Mouse (Mus musculus) cerebellum, adult 11-12 months (tissue): ENCODE data around the gene Wnt10b.
A peak's percentile ranks its signal among the peaks of the same experiment; 100 is the strongest.
"Not testable (repeated sequence)": the region's sequence is repeated elsewhere in the genome, so short reads cannot be mapped to it uniquely, and the experiment has no call there.

Experiments used
- DNase-seq: peaks from one replicate; pipeline ENCODE4 v3.0.0; 2022

Wnt10b gene

GRCm38 (mm10) chr15:98771813-98772425 lies 6.0 kb downstream of the Wnt10b start:
- DNase-seq, result no peak

- DNase-seq, result no peak
Observed at GRCm38 (mm10) chr15:98768259-98768658, 9.7 kb downstream of the Wnt10b start.

- no peak for DNase-seq
Observed at GRCm38 (mm10) chr15:98765929-98766328, 12.0 kb downstream of the Wnt10b start.

DNA sequence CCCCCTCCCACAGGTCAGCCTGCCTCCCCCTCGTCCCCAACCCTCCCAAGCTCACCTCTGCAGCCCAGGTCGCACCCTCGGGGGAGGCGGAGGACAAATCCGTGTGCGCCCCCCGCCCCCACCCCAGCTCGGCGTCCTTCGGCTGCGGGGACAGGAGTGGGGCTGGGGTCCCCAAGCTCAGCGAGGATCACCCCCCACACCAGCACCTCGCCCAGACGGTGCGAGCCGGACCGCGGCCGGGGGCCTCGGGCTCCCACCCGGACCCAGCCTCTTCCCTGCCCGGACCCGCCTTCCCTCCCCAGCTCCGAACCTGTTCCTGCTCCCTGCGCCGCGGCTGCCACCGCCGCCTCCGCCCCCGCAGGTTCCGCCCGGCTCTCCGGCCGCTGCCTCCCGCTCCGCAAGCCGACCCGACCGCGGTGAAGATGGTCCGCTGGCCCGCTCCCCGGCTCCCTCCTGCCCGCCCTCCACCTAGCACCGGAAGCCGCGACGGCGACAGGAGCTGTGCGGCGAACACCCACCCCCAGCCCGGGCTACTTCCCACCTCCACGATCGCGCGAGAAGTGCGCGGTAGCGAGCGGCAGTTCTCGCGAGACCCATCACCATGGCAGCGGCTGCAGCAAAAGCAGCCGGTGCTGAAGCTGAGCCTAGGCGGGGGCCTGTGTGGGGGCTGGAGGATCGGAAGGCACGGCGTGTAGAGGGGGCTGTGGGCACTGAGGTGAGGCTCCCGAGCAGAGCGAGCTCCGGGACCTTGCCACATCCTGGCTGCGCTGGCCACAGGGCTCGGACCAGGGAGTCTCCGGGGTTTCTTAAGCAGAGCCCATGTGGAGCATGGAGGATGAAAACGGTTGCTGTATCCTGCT lies 15.1 kb downstream of the Wnt10b start, which contains the start of gene Arf3:
Gene Arf3, minus strand, starts transcription at position 545 of the 860 bp plus-strand sequence.
- DNase-seq, result peak; percentile 92

- DNase-seq, result peak; percentile 81
Observed at GRCm38 (mm10) chr15:98762201-98762621, 15.7 kb downstream of the Wnt10b start.

- no peak for DNase-seq
Observed at GRCm38 (mm10) chr15:98754125-98754524, 23.8 kb downstream of the Wnt10b start.

DNA sequence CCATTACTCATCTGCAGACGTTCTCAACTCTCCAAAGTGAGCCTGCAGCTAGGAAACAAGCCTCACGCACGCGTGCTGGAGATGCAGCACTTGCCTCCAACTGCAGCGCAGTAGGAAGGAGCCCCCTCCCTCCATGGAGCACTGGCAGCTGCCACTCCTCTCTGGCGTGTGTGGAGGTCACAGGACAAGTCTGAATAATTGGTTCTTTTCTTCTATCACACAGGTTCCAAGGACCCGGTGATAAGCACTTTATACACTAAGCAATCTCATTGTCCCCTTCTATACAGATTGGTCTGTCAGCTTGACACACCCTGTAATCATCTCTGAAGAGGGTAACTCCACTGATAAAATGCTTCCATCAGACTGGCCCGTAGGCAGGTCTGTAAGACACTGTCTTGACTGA lies 24.9 kb downstream of the Wnt10b start:
- no peak for DNase-seq

DNA sequence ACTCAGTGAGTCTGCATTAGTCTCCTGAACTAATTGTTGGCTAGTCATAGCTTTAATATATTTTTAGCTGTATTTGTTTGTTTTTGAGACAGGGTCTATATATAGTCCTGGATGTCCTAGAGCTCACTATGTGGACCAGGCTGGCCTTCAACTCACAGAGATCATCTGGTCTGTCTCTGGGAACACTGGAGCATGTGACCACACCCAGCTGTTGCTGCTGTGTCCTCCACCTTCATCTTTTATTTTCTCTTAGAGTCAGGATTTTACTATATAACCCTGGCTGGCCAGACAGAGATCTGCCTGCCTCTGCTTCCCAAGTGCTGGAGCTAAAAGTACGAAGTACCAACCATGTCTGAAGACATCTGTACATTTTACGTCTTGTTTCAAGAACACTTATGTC lies 28.9 kb downstream of the Wnt10b start:
- no peak for DNase-seq

- no peak for DNase-seq
Observed at GRCm38 (mm10) chr15:98747296-98747695, 30.7 kb downstream of the Wnt10b start.

DNA sequence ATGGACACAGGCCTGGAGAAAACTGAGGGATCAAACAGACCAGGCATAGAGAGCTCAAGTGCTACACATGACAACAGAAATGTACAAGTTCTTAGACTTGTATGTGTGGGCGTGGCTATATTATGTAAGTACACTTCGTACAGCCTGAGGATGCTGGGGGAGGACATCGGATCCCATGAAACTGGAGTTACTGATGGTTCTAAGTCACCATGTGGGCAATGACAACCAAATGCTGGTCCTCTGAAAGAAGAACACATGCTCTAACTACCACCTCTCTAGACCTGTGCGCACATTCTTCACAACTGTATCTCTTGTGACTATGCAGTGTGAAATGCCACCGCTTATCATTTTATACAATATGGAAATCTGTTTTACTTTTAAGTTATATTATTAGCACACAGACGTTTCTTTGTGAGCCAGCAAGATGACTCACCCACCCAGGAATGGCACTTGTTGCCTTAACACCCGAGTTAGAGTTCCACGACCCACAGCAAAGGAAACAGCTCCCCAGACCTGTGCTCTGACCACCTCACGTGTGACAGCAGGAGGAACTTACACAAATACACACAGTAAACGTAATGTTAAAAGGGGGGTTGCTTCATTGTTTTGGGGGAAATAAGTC lies 31.5 kb downstream of the Wnt10b start:
- DNase-seq, result no peak

GRCm38 (mm10) chr15:98743863-98744262 lies 34.1 kb downstream of the Wnt10b start:
- DNase-seq, result not testable (repeated sequence)

DNA sequence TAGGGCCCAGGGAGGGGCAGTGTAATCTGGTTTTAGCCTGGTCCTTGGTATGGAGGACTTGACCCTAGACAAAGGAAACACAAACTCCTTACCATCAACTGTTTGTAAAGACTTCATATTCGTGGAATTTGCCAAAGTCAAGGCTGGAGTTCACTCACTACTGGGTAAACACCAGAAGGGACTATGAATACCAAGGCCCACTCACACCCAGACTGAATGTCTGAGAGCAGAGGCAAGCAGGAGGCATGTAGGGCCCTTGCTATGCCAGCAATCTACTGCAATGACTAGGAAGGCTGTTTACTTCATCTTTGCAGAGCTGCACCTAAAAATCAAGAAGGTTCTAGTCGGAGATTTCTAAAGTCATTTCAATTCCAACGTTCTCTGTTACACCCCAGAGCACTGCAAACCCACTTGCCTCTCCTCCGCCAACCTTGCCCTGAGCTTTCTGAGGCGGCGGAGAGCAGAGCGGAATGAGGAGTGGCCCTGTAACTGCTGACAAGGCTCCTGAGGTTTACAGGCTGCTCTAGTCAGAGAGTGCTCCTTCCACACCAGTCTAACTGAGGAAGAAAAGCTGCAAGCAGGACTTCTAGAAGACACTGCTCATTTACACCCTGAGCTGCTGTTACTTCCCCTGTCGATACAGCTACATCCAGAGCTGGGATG lies 35.1 kb downstream of the Wnt10b start:
- DNase-seq, result no peak

DNA sequence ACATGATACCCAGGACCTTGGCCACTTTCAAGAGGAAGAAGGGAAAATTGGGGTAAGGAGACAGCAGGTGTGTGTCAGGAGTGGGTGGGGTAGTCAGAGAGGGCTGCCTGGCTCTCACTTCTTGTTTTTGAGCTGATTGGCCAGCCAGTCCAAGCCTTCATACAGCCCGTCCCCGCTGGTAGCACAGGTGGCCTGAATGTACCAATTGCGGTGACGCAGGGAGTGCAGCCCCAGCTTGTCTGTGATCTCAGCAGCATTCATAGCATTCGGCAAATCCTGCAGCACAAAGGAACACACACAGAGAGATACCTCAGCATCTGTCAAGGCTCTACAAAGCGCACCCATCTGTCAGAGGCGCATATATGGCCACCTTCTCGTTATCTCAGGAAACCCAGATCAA lies 37.7 kb downstream of the Wnt10b start:
- no peak for DNase-seq

DNA sequence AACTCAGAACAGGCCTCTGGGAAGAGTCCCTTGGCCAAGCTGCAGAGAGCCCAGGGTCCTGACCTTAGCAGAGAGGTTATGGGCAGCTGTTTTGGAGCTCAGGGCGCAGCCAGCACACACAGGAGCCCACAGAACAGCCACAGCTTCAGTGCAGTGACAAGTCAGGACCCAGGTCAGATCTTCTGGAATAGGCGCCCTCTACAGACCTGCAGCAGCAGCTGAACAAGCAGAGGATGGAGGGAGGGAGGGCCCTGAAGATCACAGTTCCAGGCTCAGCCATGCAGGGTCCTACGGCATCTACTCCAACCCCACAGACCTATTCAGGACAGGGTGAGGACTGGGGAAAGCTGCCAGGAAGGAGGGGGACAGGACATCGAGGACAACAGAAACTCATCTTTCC lies 39.2 kb downstream of the Wnt10b start:
- no peak for DNase-seq

GRCm38 (mm10) chr15:98737881-98738280 lies 40.1 kb downstream of the Wnt10b start:
- DNase-seq, result no peak

GRCm38 (mm10) chr15:98736521-98736920 lies 41.4 kb downstream of the Wnt10b start:
- no peak for DNase-seq

- no peak for DNase-seq
Observed at GRCm38 (mm10) chr15:98733976-98734566, 43.9 kb downstream of the Wnt10b start.

- no peak for DNase-seq
Observed at GRCm38 (mm10) chr15:98733370-98733769, 44.6 kb downstream of the Wnt10b start.

GRCm38 (mm10) chr15:98732006-98732531 lies 45.9 kb downstream of the Wnt10b start:
- no peak for DNase-seq

GRCm38 (mm10) chr15:98730790-98731189 lies 47.2 kb downstream of the Wnt10b start:
- DNase-seq, result no peak

- no peak for DNase-seq
Observed at GRCm38 (mm10) chr15:98729791-98730545, 48.0 kb downstream of the Wnt10b start.

DNA sequence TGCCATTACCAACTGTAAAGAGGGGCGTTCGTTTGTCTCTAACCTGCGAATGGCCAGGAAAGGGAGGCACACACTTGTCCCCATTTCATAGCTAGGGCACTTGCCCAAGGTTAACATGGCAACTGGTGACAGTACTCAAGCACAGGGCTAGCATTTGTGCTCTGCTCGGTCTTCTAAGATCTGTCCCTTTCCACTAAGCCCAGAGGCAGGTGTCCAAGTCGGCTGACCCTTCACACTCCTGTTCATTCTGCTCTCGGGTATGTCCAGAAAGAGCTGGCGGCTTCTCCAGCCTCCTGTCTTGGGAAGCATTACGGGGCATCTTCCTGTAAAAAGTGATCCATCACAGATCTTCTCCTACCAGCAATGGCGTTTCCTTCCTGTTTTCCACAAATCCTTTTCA lies 49.6 kb downstream of the Wnt10b start:
- no peak for DNase-seq
